Mouse (Mus musculus) thymus, postnatal 0 days (tissue): ENCODE data around the gene Gm9844. TPM values are rescaled to one million over a fixed set of nuclear protein-coding genes. Genes with fewer than 3 reads are reported as not detected.
"Not testable (repeated sequence)": the region's sequence is repeated elsewhere in the genome, so short reads cannot be mapped to it uniquely, and the experiment has no call there.

Experiments used
- DNase-seq: peaks from one replicate; pipeline ENCODE4 v3.0.0-alpha.2; 2015; ENCODE audit warnings: low spot score
- polyA plus RNA-seq: library from polyadenylated mRNA; unstranded; fragments of >200 nt; fragmentation: Nextera tagmentation; extraction: Ambion mirVana; gene quantifications from 2 replicates; pipeline ENCODE4 v1.2.1, GENCODE M21; 2015

The Gm9844 gene
- polyA plus RNA-seq, 1 experiment from 2014 or later = 12.1 TPM

GRCm38 (mm10) chr7:24869080-24869479 is 7.1 kb downstream of the Gm9844 start:
- no peak for DNase-seq

- DNase-seq = no peak
Observed at GRCm38 (mm10) chr7:24869532-24870165, 7.6 kb downstream of the Gm9844 start, which contains the start of the genes Lypd4 and Dmrtc2. Gene Lypd4, minus strand, starts transcription at chr7:24869941. Gene Dmrtc2, plus strand, starts transcription at chr7:24870057.

GRCm38 (mm10) chr7:24877588-24877987 is 15.6 kb downstream of the Gm9844 start:
- DNase-seq = no peak

GRCm38 (mm10) chr7:24879620-24880019 is 17.6 kb downstream of the Gm9844 start:
- no peak for DNase-seq

- no peak for DNase-seq
Observed at GRCm38 (mm10) chr7:24882416-24883199, 20.6 kb downstream of the Gm9844 start.

- DNase-seq = peak; percentile 99
Observed at GRCm38 (mm10) chr7:24883896-24884692, 22.1 kb downstream of the Gm9844 start, which contains the start of gene Rps19. Gene Rps19, plus strand, starts transcription at chr7:24884371.

GRCm38 (mm10) chr7:24884693-24885291 is 22.8 kb downstream of the Gm9844 start:
- no peak for DNase-seq

GRCm38 (mm10) chr7:24885468-24886307 is 23.7 kb downstream of the Gm9844 start:
- no peak for DNase-seq

GRCm38 (mm10) chr7:24886308-24886633 is 24.3 kb downstream of the Gm9844 start:
- no peak for DNase-seq

- no peak for DNase-seq
Observed at GRCm38 (mm10) chr7:24887096-24887495, 25.1 kb downstream of the Gm9844 start.

GRCm38 (mm10) chr7:24889431-24890220 is 27.6 kb downstream of the Gm9844 start:
- DNase-seq = no peak

- DNase-seq = peak; percentile 85
Observed at GRCm38 (mm10) chr7:24890281-24891216, 28.5 kb downstream of the Gm9844 start.

GRCm38 (mm10) chr7:24891241-24892124 is 29.5 kb downstream of the Gm9844 start:
- DNase-seq = no peak

GRCm38 (mm10) chr7:24892125-24892583 is 30.1 kb downstream of the Gm9844 start:
- no peak for DNase-seq

- not testable (repeated sequence) for DNase-seq
Observed at GRCm38 (mm10) chr7:24895749-24896148, 33.7 kb downstream of the Gm9844 start.

GRCm38 (mm10) chr7:24896269-24896668 is 34.3 kb downstream of the Gm9844 start:
- no peak for DNase-seq

- DNase-seq = no peak
Observed at GRCm38 (mm10) chr7:24897224-24897623, 35.2 kb downstream of the Gm9844 start, which contains the start of gene Cd79a. Gene Cd79a, plus strand, starts transcription at chr7:24897381.
